ENCODE assay signal across 16 mouse cellular contexts in the genomic region with DNA sequence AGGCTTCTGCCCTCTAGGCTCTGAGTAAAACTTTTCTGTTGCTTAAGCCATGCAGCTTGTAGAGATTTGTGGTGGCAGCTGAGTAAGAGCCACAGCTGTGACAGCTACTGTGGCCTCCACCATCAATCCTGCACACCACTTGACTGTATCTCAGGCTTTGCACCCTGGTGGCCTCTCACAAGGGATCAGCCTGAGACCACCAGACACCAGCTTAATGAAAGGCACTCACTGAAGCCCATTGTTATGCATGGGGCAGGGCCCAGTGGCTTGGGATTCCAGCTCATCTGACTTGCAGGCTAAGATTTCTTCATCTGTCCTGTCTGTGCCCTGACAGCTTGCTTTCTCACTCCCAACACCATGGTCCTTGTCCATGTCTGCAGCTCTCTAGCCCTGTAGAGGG.
"Had no signal": no experiment of that assay in that cellular context is flagged by ENCODE, and none has a peak within 500 bp of the region (broad histone marks: within the 10 kb centered on the region; RNA-seq: fewer than 3 reads in every experiment).

No protein-coding gene starts in this region.

- DNase-seq: liver, postnatal 0 days; lung, adult 2 months; lung, postnatal 14 days; lung, postnatal 36 days; right cerebral cortex, postnatal 14 days; thymus, adult 2 months; thymus, postnatal 25 days; thymus, postnatal 4 days had no signal

- H3K4me3 ChIP-seq: lung, embryonic 15.5 days; megakaryocyte, embryonic 14.5 days; midbrain, embryonic 13.5 days; midbrain, embryonic 15.5 days; neural tube, embryonic 12.5 days; stomach, embryonic 15.5 days had no signal

- H3K27ac ChIP-seq: lung, embryonic 15.5 days; macrophage; midbrain, embryonic 13.5 days; midbrain, embryonic 15.5 days; neural tube, embryonic 12.5 days; stomach, embryonic 15.5 days; stomach, postnatal 0 days had no signal
